Mouse (Mus musculus): ENCODE data around the gene Zfp771. TPM values are rescaled to one million over a fixed set of nuclear protein-coding genes. Genes with fewer than 3 reads are reported as not detected.

Gene Zfp771
- polyA plus RNA-seq, 1 experiment from 2014 or later = 49.3 TPM

GRCm38 (mm10) chr7:127289306-127289705 is 45.2 kb downstream of the Zfp771 start:
- Histone ChIP-seq H3K36me3 (ENCODE audit: insufficient read depth, low read length) (no peaks in the 10 kb centered on the region), H3K9me3 (replicated peaks; ENCODE audit: low read length) (no peaks in the 10 kb centered on the region), H3K27me3 (ENCODE audit: insufficient read depth, low read length) (no peaks in the 10 kb centered on the region), H3K4me2 (ENCODE audit: low read length) (no peak overlapping the region), H3K9ac (ENCODE audit: low read depth, low read length) (no peak overlapping the region), H3K27ac (no peak overlapping the region), H3K4me3 (replicated peaks; ENCODE audit: low read depth, low read length) (no peak overlapping the region), H3K4me1 (replicated peaks; ENCODE audit: insufficient read depth, low read length) (0 out of 2 replicates have a peak, but pooled peaks cover 5% of the 10 kb centered on the region)
- WGBS = 52% methylated on average over 2 of the region's 2 CpGs
- no peak for DNase-seq (ENCODE audit: low spot score)
- no peak for TF ChIP-seq CTCF (IDR thresholded peaks at IDR 0.05; ENCODE audit: low read depth)
- ATAC-seq (replicated peaks; ENCODE audit: low FRiP score, low read depth) = no peak

GRCm38 (mm10) chr7:127290142-127290541 is 46.1 kb downstream of the Zfp771 start:
- no peaks in the 10 kb centered on the region for H3K36me3 ChIP-seq (ENCODE audit: insufficient read depth, low read length)
- no peak for ATAC-seq (replicated peaks; ENCODE audit: low FRiP score, low read depth)
- H3K27ac ChIP-seq = no peak overlapping the region
- no peaks in the 10 kb centered on the region for H3K27me3 ChIP-seq (ENCODE audit: insufficient read depth, low read length)
- no peak overlapping the region for H3K4me2 ChIP-seq (ENCODE audit: low read length)
- H3K4me1 ChIP-seq (replicated peaks; ENCODE audit: insufficient read depth, low read length) = 0 out of 2 replicates have a peak, but pooled peaks cover 5% of the 10 kb centered on the region
- WGBS = 27% methylated on average over 8 of the region's 8 CpGs
- H3K4me3 ChIP-seq (replicated peaks; ENCODE audit: low read depth, low read length) = no peak overlapping the region
- no peak for TF ChIP-seq CTCF (IDR thresholded peaks at IDR 0.05; ENCODE audit: low read depth)
- no peak for DNase-seq (ENCODE audit: low spot score)
- H3K9ac ChIP-seq (ENCODE audit: low read depth, low read length) = no peak overlapping the region
- H3K9me3 ChIP-seq (replicated peaks; ENCODE audit: low read length) = no peaks in the 10 kb centered on the region

- Histone ChIP-seq H3K4me3 (replicated peaks; ENCODE audit: low read depth, low read length) (no peak within 1 kb of the TSS), H3K27ac (no peak within 1 kb of the TSS), H3K36me3 (ENCODE audit: insufficient read depth, low read length) (no peaks in the 10 kb centered on the region), H3K9ac (ENCODE audit: low read depth, low read length) (no peak within 1 kb of the TSS), H3K27me3 (ENCODE audit: insufficient read depth, low read length) (no peaks in the 10 kb centered on the region), H3K4me2 (ENCODE audit: low read length) (no peak within 1 kb of the TSS), H3K4me1 (replicated peaks; ENCODE audit: insufficient read depth, low read length) (no peaks in the 10 kb centered on the region), H3K9me3 (replicated peaks; ENCODE audit: low read length) (no peaks in the 10 kb centered on the region)
- no peak for DNase-seq (ENCODE audit: low spot score)
- 73% methylated on average over 11 of the region's 11 CpGs for WGBS
- TF ChIP-seq CTCF (IDR thresholded peaks at IDR 0.05; ENCODE audit: low read depth) = no peak
- ATAC-seq (replicated peaks; ENCODE audit: low FRiP score, low read depth) = no peak
Observed at GRCm38 (mm10) chr7:127296098-127296497, 52.0 kb downstream of the Zfp771 start, which contains the start of gene Itgal. Itgal (plus strand) TSS chr7:127296260.

GRCm38 (mm10) chr7:127296786-127297555 is 52.9 kb downstream of the Zfp771 start:
- Histone ChIP-seq H3K4me1 (replicated peaks; ENCODE audit: insufficient read depth, low read length) (no peaks in the 10 kb centered on the region), H3K9ac (ENCODE audit: low read depth, low read length) (no peak overlapping the region), H3K36me3 (ENCODE audit: insufficient read depth, low read length) (no peaks in the 10 kb centered on the region), H3K27me3 (ENCODE audit: insufficient read depth, low read length) (no peaks in the 10 kb centered on the region), H3K27ac (no peak overlapping the region), H3K9me3 (replicated peaks; ENCODE audit: low read length) (no peaks in the 10 kb centered on the region), H3K4me3 (replicated peaks; ENCODE audit: low read depth, low read length) (no peak overlapping the region), H3K4me2 (ENCODE audit: low read length) (no peak overlapping the region)
- no peak for ATAC-seq (replicated peaks; ENCODE audit: low FRiP score, low read depth)
- no peak for TF ChIP-seq CTCF (IDR thresholded peaks at IDR 0.05; ENCODE audit: low read depth)
- 84% methylated on average over 5 of the region's 5 CpGs for WGBS
- no peak for DNase-seq (ENCODE audit: low spot score)

- Histone ChIP-seq H3K27me3 (ENCODE audit: insufficient read depth, low read length) (no peaks in the 10 kb centered on the region), H3K36me3 (ENCODE audit: insufficient read depth, low read length) (no peaks in the 10 kb centered on the region), H3K4me1 (replicated peaks; ENCODE audit: insufficient read depth, low read length) (no peaks in the 10 kb centered on the region), H3K27ac (no peak overlapping the region), H3K4me3 (replicated peaks; ENCODE audit: low read depth, low read length) (no peak overlapping the region), H3K9me3 (replicated peaks; ENCODE audit: low read length) (no peaks in the 10 kb centered on the region), H3K9ac (ENCODE audit: low read depth, low read length) (no peak overlapping the region), H3K4me2 (ENCODE audit: low read length) (no peak overlapping the region)
- ATAC-seq (replicated peaks; ENCODE audit: low FRiP score, low read depth) (no peak; the same call in 1 of the 2 replicates), DNase-seq (ENCODE audit: low spot score) (no peak)
- no peak for TF ChIP-seq CTCF (IDR thresholded peaks at IDR 0.05; ENCODE audit: low read depth)
- 90% methylated on average over 5 of the region's 5 CpGs for WGBS
Observed at GRCm38 (mm10) chr7:127297586-127298193, 53.6 kb downstream of the Zfp771 start.

Other genes with a start within 250 kb of the Zfp771 start
- 27.5 and 28.9 TPM in 2 replicates for gene Mvp, start 229.7 kb upstream of the Zfp771 start, polyA plus RNA-seq (2015; fragmentation: Nextera tagmentation; extraction: Ambion mirVana)
- gene Pagr1b, start 227.8 kb upstream of the Zfp771 start, polyA plus RNA-seq (2015; fragmentation: Nextera tagmentation; extraction: Ambion mirVana) = 0.21 and 0.65 TPM in 2 replicates
- 19.4 and 25.0 TPM in 2 replicates for gene Pagr1a, start 226.9 kb upstream of the Zfp771 start, polyA plus RNA-seq (2015; fragmentation: Nextera tagmentation; extraction: Ambion mirVana)
- 44.2 and 53.8 TPM in 2 replicates for gene Gm42742, start 223.2 kb upstream of the Zfp771 start, polyA plus RNA-seq (2015; fragmentation: Nextera tagmentation; extraction: Ambion mirVana)
- gene Prrt2, start 223.1 kb upstream of the Zfp771 start, polyA plus RNA-seq (2015; fragmentation: Nextera tagmentation; extraction: Ambion mirVana) = 2.5 and 2.7 TPM in 2 replicates
- 50.3 and 58.7 TPM in 2 replicates for gene Maz, start 217.2 kb upstream of the Zfp771 start, polyA plus RNA-seq (2015; fragmentation: Nextera tagmentation; extraction: Ambion mirVana)
- gene Kif22, start 201.8 kb upstream of the Zfp771 start, polyA plus RNA-seq (2015; fragmentation: Nextera tagmentation; extraction: Ambion mirVana) = 51.7 and 57.2 TPM in 2 replicates
- not detected in 2 replicates for gene Zg16, start 156.9 kb upstream of the Zfp771 start, polyA plus RNA-seq (2015; fragmentation: Nextera tagmentation; extraction: Ambion mirVana)
- 4.0 and 4.3 TPM in 2 replicates for gene AI467606, start 152.9 kb upstream of the Zfp771 start, polyA plus RNA-seq (2015; fragmentation: Nextera tagmentation; extraction: Ambion mirVana)
- gene Qprt, start 122.0 kb upstream of the Zfp771 start, polyA plus RNA-seq (2015; fragmentation: Nextera tagmentation; extraction: Ambion mirVana) = 37.4 and 43.7 TPM in 2 replicates
- gene Spn, start 106.5 kb upstream of the Zfp771 start, polyA plus RNA-seq (2015; fragmentation: Nextera tagmentation; extraction: Ambion mirVana) = 0.28 and 0.33 TPM in 2 replicates
- gene Cd2bp2, start 48.2 kb upstream of the Zfp771 start, polyA plus RNA-seq (2015; fragmentation: Nextera tagmentation; extraction: Ambion mirVana) = 42.8 and 47.7 TPM in 2 replicates
- gene Tbc1d10b, start 35.8 kb upstream of the Zfp771 start, polyA plus RNA-seq (2015; fragmentation: Nextera tagmentation; extraction: Ambion mirVana) = 14.9 and 16.9 TPM in 2 replicates
- 2.9 and 4.7 TPM in 2 replicates for gene Mylpf, start 35.4 kb upstream of the Zfp771 start, polyA plus RNA-seq (2015; fragmentation: Nextera tagmentation; extraction: Ambion mirVana)
- 22.3 and 25.1 TPM in 2 replicates for gene Zfp553, start 11.2 kb upstream of the Zfp771 start, polyA plus RNA-seq (2015; fragmentation: Nextera tagmentation; extraction: Ambion mirVana)
- gene Sept1, start 11.1 kb upstream of the Zfp771 start, polyA plus RNA-seq (2015; fragmentation: Nextera tagmentation; extraction: Ambion mirVana) = 16.7 and 20.5 TPM in 2 replicates
- gene Dctpp1, start 16.4 kb downstream of the Zfp771 start, polyA plus RNA-seq (2015; fragmentation: Nextera tagmentation; extraction: Ambion mirVana) = 146 and 157 TPM in 2 replicates
- 207 and 215 TPM in 2 replicates for gene Sephs2, start 29.8 kb downstream of the Zfp771 start, polyA plus RNA-seq (2015; fragmentation: Nextera tagmentation; extraction: Ambion mirVana)
- gene Itgal, start 52.0 kb downstream of the Zfp771 start, polyA plus RNA-seq (2015; fragmentation: Nextera tagmentation; extraction: Ambion mirVana) = 0.93 and 1.1 TPM in 2 replicates
- gene Zfp768, start 101.3 kb downstream of the Zfp771 start, polyA plus RNA-seq (2015; fragmentation: Nextera tagmentation; extraction: Ambion mirVana) = 21.2 and 22.2 TPM in 2 replicates
- gene Zfp747, start 131.8 kb downstream of the Zfp771 start, polyA plus RNA-seq (2015; fragmentation: Nextera tagmentation; extraction: Ambion mirVana) = 5.5 and 6.8 TPM in 2 replicates
- 4.8 and 5.6 TPM in 2 replicates for gene 9130019O22Rik, start 142.9 kb downstream of the Zfp771 start, polyA plus RNA-seq (2015; fragmentation: Nextera tagmentation; extraction: Ambion mirVana)
- gene E430018J23Rik, start 149.4 kb downstream of the Zfp771 start, polyA plus RNA-seq (2015; fragmentation: Nextera tagmentation; extraction: Ambion mirVana) = 6.5 and 7.4 TPM in 2 replicates
- gene Zfp764, start 162.5 kb downstream of the Zfp771 start, polyA plus RNA-seq (2015; fragmentation: Nextera tagmentation; extraction: Ambion mirVana) = 5.6 and 6.7 TPM in 2 replicates
- 29.7 and 31.9 TPM in 2 replicates for gene Zfp688, start 177.8 kb downstream of the Zfp771 start, polyA plus RNA-seq (2015; fragmentation: Nextera tagmentation; extraction: Ambion mirVana)
- 4.8 and 5.0 TPM in 2 replicates for gene Zfp689, start 204.9 kb downstream of the Zfp771 start, polyA plus RNA-seq (2015; fragmentation: Nextera tagmentation; extraction: Ambion mirVana)
- gene Prr14, start 215.3 kb downstream of the Zfp771 start, polyA plus RNA-seq (2015; fragmentation: Nextera tagmentation; extraction: Ambion mirVana) = 37.1 and 37.5 TPM in 2 replicates
- 8.7 and 8.8 TPM in 2 replicates for gene Fbrs, start 234.9 kb downstream of the Zfp771 start, polyA plus RNA-seq (2015; fragmentation: Nextera tagmentation; extraction: Ambion mirVana)

All from kidney, postnatal 0 days (tissue).